Mouse (Mus musculus): ENCODE measurements around the gene Ptprn2.

DNA sequence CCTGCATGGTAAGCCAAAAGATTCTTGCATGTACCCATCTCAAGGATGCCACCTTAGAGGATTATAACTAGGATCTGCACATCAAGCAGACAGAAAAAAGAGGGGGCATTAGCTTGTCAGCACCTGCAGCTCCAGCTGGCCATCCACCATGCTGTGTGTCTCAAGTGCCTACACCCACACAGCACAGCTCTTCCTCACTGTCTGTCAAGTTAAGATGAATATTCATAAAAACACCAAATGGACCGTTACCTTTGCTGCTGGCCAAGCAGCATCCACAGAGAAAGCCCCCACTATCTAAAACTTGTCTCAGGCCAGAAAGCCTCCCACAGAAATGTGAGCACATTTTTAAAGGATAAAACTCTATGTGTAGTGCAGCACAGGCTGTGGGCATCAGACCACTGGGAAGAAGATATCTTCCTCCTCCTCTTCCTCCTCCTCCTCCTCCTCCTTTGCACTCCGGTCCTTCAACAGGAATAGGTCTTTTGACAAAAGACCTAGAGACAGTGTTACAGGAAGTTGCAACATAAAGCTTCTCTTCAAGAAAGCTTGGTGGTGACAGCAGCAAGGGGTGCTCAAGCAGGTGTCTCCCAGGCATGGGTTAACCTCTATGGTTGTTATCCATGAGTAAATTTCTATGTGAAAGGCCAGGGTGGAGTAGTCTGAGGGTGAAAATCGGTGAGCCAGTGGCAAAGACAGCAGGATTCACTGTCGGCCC, 750.7 kb downstream of the Ptprn2 start:
- no peak for TF ChIP-seq POLR2A (IDR thresholded peaks at IDR 0.05; ENCODE audit: control insufficient read depth, low read depth, low read length)
- no peak for TF ChIP-seq CTCF (IDR thresholded peaks at IDR 0.05; ENCODE audit: control insufficient read depth, insufficient read depth, insufficient replicate concordance, low read depth, low read length)
